Comparison of ENCODE assay signal across 8 mouse cellular contexts in the genomic region with DNA sequence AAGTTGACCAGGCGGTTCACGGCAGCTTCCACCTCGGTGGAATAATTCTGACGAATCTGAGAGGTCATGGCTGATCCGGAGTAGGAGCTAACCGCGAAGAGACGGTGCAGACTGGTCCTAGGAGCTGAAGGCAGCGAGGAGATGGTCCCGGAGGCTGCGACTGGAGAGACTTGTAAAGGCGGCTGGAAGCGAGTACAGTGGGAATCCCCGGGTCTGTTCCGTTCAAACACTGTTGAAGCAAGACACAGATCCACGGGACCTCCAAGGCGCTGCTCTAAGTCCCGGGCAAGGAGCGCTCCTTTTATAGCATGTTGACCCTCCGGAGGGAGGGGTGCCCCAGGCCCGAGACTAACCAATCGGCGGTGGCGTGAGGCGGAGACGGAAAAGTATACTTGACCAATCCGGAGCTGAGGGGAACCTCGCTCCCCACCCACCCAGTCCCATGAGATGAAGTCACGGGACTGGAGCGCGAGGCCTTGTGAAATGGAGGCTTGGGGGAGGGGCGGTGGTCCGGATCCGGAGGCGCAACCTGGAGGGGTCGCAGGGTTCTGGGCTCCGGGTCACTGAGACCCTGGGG. TPM values are rescaled to one million over a fixed set of nuclear protein-coding genes. Genes with fewer than 3 reads are reported as not detected.
DNase-seq lines count a peak whose midpoint lies in the region; ATAC-seq lines count a peak whose summit lies in the region.
"Not testable (repeated sequence)": the region's sequence is repeated elsewhere in the genome, so short reads cannot be mapped to it uniquely, and the experiment has no call there.

Ftl1 (minus strand) TSS at position 321 of the 577 bp plus-strand sequence.

- H3K9me3 ChIP-seq in lung, embryonic 16.5 days (ENCODE audit: control insufficient read depth, low read length): not testable (repeated sequence)

- H3K27me3 ChIP-seq in lung, embryonic 16.5 days (ENCODE audit: control insufficient read depth, insufficient read depth, low read depth, low read length): not testable (repeated sequence)

- H3K9ac ChIP-seq in lung, embryonic 16.5 days (ENCODE audit: low read length): peak within 1 kb of the TSS; percentile 79

- peaks cover 28% of the 10 kb centered on the region for H3K36me3 ChIP-seq in lung, embryonic 16.5 days (ENCODE audit: control insufficient read depth, insufficient read depth, low read length)

- DNase-seq in MEL-GATA-1-ER (ENCODE audit: extremely low read depth, low read depth): peak; percentile 90
- DNase-seq in cerebellum, adult 8-10 months: peak; percentile 94
- DNase-seq in forelimb bud, embryonic 11.5 days (ENCODE audit: low read depth, low spot score): peak; percentile 98
- peak; percentile 95 for DNase-seq in layer of hippocampus, adult 9-10 months (ENCODE audit: low spot score)
- DNase-seq in ovary, postnatal 10 days (ENCODE audit: low spot score): peak; percentile 94
- peak; percentile 96 to 98 for DNase-seq in thymus, postnatal 10 days (ENCODE audit: low spot score in 2 of 2)

- WGBS in lung, embryonic 16.5 days: under 1% methylated on average over 35 of the region's 37 CpGs

- H3K27ac ChIP-seq in lung, embryonic 16.5 days (ENCODE audit: low read length): peak within 1 kb of the TSS; percentile 93

- ATAC-seq in hematopoietic stem cell, adult 5-6 weeks (replicated peaks in 1 of 2; ENCODE audit: insufficient read depth in 1 of 2, low FRiP score in 2 of 2, low TSS enrichment in 1 of 2, low read depth in 1 of 2, poor library complexity in 2 of 2, severe bottlenecking in 2 of 2): peak; percentile 82 to 86
- ATAC-seq in lung, embryonic 16.5 days (ENCODE audit: low read depth): peak; percentile 97

- peaks cover 33% of the 10 kb centered on the region for H3K4me1 ChIP-seq in lung, embryonic 16.5 days (replicated peaks; ENCODE audit: control insufficient read depth, insufficient read depth, low read length)

- H3K4me3 ChIP-seq in lung, embryonic 16.5 days (ENCODE audit: low read length): peak within 1 kb of the TSS; percentile 68

- peak within 1 kb of the TSS; percentile 71 for H3K4me2 ChIP-seq in lung, embryonic 16.5 days (ENCODE audit: low read depth, low read length)

RNA-seq across cellular contexts. Expression of gene Ftl1, which starts in this region (rescaled TPM):
- total RNA-seq in hematopoietic stem cell, adult 5-6 weeks (2017): 599 and 753 TPM in 2 replicates
- polyA plus RNA-seq in lung, embryonic 16.5 days (2015; fragmentation: Nextera tagmentation; extraction: Ambion mirVana): 4,912 and 5,024 TPM in 2 replicates

Comparison
In these comparisons a context has a peak if more than half of its experiments do, and no peak if none do; other contexts are left out.
1. Peak in every context shown above with its lines: DNase-seq, ATAC-seq, H3K4me3 ChIP-seq and H3K27ac ChIP-seq.